Mouse (Mus musculus): ENCODE data around the gene Clec2i.
"Not testable (repeated sequence)": the region's sequence is repeated elsewhere in the genome, so short reads cannot be mapped to it uniquely, and the experiment has no call there.

Gene Clec2i

DNA sequence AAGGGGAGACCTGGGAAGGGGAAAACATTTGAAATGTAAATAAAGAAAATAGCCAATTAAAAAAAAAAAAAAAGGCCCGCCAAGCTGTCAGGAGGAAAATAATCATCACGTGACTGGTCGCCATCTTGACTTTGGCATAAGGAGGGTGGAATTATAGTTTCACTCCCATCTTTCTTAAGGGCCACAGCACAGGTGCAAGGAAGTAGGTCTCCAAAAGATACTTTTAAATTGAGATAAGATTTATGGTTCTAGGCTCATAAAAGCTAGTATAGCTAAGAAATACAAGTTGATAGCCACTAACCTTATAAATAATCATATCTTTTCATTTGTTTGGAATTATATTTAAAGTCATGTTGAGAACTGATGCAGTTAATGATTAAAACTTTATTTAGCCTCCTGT lies 32.5 kb upstream of the Clec2i start:
- no peak for DNase-seq (ENCODE audit: low spot score)

DNA sequence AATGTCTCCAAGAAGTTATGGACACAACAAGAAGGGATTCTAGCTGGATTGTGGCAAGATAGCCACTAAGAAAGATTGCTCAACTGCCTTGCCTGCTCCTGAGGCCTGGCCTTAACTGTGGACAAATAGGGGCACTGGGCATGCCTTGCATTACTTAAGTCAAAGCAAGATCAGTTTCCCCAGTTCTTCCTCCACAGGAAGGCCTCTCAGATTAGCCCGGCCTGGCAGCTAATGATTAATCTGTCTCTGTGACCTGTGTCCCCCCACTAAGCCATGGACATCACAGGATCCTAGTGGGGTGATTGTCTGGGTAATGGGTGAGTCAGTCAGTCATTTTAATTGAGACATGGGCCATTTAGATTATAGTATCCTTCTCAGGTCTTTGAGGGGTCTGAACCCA lies 31.9 kb upstream of the Clec2i start:
- no peak for DNase-seq (ENCODE audit: low spot score)

DNA sequence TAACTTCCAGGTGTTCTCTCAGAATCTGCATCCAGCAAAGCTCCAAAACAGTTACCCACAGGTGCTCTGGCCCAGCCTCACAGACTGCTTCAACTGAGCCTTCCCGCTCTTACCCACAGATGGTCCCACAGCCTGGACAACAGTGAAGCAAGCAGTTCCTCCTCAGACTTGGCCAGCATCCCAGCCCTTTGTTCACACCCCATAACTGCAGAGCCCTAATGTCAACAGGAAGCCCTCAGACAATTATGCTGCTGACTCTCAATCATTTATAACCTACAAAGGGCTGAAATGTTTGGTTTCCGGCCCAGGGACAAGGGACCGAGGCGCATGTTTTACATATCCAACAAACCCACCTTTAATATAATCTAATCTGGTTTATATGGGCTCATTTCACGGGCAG lies 31.1 kb upstream of the Clec2i start:
- DNase-seq (ENCODE audit: low spot score) = no peak

DNA sequence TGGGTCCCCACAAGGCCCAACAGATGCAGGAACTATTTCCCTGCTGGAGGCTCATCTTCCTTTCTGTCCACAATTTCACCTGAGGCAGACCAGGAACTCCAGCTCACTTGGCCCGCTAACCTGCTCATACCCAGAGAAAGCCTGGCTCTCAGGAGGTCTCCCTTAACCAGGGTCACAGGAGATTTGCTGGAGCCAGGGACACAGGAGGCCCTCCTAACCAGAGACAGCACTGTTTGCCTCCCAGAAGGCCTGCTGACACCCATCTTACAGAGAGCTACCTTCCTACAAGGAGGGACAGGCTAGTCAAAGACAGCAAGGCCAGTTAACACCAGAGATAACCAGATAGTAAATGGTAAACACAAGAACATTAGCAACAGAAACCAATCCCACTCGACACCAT lies 29.4 kb upstream of the Clec2i start:
- DNase-seq (ENCODE audit: low spot score) = no peak

DNA sequence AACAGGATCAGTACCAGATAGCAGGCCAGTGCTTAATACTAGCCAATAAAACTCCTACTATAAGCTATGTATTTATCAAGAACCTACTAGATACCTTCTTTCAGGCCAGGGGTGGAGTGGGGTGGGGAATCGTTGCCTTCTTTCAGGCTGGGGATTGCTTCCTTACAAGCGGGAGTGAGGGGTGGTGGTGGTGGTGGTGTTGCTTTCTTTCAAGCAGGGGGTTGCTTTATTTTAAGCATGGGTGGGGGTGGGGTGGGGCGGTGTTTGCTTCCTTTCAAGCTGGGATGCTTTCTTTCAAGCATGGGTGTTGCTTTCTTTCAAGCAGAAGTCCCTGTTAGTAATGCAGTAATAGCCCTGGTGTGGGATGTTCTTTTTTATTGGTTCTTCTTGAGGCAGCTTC lies 18.5 kb upstream of the Clec2i start:
- no peak for DNase-seq (ENCODE audit: low spot score)

DNA sequence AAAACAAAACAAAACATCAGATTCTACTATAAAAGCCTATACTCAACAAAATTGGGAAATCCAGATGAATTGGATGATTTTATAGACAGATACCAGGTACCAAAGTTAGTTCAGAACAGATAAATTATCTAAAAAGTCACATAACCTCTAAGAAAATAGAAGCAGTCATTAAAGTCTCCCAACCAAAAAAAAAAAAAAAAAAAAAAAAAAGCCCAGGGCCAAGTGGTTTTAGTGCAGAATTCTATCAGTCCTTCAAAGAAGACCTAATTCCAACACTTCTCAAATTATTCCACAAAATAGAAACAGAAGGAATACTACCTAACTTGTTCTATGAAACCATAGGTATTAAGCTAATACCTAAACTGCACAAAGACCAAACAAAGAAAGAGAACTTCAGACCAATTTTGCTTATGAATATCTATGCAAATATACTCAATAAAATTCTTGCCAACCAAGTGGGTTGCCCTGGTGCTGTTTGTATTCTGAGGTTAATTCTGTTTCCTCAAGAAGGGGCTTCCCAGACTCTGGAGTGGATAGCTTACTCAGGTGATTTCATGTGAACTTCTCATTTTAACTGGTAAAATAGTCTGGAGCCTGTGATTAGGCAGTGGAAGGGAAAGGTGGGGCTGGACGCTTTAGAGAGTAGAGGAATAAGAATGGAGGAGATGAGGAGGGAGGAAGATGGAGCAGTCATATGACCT lies 15.3 kb upstream of the Clec2i start:
- DNase-seq (ENCODE audit: low spot score) = no peak

DNA sequence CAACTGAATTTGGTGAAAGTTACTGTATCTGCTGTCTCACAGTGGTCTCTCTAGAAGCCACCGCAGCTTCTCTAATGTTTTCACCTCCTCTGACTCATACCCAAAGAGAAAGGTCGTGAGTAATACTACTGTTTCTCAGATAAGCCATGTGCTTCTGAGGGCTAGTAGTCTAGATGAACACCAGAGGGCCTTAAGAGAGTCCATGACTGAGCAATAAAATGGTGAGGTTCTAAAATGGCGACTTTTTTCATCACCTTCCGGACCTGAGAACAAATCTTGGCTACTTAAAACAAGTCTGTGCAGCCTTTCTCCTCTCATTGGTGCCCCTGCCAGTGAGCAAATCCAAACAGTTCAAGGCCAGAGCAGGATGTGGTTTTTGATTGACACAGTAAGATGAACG lies 1.4 kb downstream of the Clec2i start:
- no peak for DNase-seq (ENCODE audit: low spot score)

DNA sequence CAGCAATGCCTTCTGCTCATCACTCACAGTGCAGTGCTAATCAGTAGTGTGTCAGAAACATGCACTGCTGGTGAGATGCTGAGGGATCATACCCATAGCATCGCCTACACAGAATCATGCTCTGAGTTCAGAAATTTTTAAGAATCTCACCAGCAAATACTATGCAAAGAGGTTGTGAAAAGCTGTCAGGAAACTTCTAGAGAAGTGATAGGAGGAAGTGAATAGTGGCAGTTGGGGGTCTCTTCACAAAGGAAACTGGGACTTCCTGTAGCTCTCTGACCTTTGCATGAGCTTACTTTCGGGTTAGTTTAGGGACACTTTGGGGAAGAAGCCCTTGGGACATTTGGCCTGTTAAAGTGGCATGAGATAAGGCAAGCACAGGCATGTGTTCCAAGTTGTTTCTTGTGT lies 3.6 kb downstream of the Clec2i start, which contains the start of gene BC035044:
BC035044 (minus strand) TSS at position 179 of the 408 bp plus-strand sequence.
- DNase-seq (ENCODE audit: low spot score) = no peak

DNA sequence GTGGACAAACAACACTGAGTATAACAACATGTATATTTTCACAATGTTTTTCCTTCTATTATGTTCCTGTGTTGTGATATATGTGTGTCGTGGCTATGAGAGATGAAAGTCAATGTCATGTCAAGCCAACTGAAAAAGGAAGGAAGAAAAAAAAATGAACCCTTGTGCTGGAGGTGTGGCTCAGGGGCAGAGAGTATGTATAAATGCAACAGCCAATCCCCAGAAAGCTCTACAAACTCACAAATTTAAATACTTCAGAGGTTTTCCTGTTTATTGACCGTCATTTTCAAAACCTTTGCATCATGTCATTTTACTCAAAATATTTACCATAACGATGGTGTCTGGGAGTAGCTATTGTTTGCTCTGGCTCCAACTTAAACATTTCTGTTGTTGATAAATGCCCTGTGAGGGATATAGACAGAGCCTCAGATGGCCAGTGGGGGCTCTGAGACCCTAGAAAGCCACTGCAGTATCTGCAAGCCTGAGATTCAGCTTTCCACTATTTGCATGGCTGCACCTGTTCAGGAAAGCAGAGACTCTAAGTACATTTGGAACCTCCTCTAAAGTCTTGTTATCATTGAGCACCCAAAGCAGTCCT lies 8.1 kb downstream of the Clec2i start:
- no peak for DNase-seq (ENCODE audit: low spot score)

DNA sequence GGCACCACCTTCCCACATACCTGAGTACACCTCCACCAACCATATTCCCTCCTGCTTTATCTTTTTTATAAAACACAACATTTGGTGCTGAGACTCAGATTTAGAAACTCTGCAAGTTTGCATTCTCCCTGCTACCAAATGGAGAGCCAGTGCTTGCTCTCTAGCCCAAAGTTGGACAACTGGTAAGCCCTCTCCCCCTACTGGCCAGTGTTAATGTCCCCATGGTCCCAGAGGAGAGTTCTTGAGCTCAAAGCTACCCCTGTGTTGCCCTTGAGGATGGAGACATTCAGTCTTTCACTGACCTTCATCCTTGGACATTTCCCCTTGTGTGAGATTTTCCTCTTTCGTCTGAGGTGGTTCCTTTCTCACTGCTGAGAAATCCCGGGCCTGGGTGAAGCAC lies 12.7 kb downstream of the Clec2i start:
- no peak for DNase-seq (ENCODE audit: low spot score)

DNA sequence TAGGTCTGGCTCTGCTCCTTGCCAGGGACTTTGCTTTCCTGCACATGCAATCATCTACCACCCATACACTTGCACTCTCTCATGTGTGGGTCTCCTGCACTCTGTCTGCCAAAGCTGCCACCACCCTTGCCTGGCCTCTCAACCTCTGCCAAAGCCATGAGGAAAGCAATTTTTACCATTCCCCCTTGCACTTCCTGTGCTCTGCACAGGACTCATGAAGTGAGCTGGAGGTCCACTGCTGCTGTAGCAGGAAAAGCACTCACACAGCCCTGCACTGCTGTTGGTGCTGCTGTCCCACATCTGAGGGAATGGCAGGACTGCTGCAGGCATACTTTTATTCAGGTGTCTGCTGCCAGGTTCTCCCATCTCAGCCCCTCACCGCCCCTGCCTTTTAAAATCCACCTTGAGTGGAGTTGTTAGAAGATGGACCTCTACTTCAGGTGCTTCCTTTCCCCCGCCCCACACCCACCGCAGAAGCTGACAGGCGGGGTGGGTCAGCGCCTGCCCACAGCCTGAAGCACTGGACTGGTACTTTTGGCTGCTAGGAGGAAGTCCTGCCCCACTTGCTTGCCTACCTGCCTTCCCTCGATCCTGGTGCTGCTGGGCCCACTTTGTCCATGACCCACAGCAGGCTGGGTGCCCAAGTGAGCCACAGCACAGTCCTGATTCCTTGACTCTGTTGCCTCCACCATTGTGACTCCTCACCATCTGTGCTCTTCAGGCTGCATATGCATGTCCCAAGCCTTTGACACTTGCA lies 13.6 kb downstream of the Clec2i start:
- DNase-seq (ENCODE audit: low spot score) = not testable (repeated sequence)

DNA sequence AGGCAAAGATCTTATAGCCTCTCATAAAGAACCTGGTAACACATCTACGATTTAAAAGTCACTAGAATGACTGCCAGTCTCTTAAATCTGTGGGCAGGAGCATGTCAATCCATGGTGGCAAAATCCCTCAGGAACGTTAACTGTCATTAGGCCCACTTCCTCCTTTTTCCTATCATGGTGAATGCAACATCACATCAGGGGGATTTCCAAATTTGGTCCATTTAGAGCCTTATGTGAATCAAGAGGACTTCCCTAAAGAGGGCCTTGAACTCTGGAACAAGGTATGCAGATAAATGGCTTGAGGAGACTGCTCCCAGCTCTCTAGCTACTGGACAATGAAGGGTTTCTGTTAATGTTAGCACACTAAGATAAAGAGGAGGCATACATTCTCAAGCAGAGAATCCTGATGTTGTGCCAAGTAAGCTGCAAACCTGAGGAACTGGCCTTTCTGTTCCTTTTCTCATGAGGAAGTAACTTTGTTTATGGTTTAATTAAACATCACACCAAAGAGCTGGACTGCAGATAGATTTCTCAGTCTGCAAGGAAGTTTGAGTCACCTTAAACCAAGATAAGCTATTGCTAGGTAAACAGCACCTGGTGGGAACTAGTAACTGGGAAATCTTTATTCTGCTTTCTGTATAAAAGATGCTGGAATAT lies 26.3 kb downstream of the Clec2i start:
- DNase-seq (ENCODE audit: low spot score) = no peak

DNA sequence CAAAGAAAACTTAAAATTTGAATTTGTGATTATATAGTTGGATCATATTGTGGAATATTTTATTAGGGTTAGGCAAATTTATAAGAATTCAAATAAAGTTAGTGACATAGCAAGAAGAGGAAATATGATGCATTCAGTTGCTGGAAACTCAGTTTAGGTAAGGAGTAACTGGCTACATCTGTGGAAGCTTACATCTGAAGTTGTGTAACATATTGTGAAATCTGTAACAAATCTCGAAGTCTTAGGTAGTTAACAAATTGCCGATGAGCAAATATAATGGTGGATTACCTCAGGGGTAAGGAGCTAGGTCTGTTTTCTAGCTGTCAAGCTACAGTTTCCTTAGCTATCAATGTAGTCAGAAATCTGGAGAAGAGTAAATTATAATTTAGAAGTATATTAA lies 29.9 kb downstream of the Clec2i start:
- DNase-seq (ENCODE audit: low spot score) = no peak

DNA sequence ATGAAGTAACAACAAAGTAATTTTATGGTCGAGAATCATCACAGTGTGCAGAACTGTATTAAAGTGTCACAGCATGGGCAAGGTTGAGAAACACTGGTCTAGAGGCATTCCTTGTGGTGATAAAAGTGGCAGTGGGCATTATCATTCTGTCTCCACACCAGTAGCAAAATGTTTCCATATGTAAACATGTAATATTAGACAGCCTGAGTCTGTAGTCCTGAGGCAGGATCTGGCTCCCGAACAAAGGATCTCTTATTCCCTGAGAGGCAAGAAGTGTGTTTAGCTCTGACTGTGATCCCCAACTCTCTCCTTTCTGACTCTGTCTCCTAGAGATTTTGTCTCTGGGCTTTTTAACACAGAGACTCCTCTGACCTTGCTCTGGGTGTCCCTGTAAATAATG lies 45.7 kb downstream of the Clec2i start:
- DNase-seq (ENCODE audit: low spot score) = no peak

DNA sequence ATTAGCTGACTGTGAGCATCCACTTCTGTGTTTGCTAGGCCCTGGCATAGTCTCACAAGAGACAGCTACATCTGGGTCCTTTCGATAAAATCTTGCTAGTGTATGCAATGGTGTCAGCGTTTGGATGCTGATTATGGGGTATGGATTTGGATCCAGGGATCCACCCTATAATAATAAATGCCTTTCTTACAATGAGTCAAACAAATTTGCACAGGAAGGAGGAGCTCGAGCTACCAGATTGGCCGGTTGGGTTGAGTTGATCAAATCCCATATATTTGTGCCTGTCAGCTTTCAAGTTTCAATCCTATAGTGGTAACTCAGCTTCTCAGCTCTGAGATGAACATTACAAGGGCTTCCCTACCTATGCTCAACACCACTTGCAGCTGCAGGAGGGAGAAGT lies 46.7 kb downstream of the Clec2i start, which contains the start of gene Clec2g:
Clec2g (plus strand) TSS at position 301 of the 400 bp plus-strand sequence.
- not testable (repeated sequence) for DNase-seq (ENCODE audit: low spot score)

DNA sequence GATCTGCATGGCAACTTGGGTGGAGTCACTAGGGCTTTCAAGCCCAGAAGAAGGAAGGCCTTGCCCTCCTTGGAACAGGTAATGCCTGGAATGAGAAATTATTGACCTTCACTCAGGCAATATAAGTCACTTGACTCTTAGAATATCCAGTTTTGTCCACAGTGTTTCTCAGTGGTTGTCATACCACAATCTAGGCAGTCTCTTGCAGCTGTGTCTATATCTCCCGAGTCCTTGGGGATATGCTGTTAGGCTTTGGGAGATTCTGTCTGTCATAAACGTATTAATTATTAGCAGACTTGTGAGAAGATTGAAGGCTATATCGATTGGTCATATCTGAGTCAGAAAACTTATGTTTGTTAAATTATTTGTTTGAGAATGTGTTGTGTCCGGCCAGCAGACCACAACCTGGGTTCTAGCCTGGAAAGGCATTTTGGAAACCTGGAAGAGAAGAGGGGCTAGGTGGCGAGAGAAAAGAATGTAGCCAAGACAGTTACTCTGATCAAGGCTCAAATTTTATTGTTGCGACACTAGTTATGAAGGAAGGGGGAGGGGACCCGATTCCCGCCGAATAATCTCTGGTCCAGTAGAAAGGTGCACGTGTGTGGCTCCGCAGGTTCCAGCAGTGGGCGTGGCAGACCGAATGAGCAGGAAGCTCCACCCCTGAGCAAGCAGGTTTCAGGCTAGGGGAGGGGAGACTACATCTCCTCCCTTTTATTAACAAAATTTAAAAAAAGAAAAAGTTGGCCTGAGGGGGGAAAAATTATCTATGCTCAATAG lies 48.7 kb downstream of the Clec2i start:
- not testable (repeated sequence) for DNase-seq (ENCODE audit: low spot score)

DNA sequence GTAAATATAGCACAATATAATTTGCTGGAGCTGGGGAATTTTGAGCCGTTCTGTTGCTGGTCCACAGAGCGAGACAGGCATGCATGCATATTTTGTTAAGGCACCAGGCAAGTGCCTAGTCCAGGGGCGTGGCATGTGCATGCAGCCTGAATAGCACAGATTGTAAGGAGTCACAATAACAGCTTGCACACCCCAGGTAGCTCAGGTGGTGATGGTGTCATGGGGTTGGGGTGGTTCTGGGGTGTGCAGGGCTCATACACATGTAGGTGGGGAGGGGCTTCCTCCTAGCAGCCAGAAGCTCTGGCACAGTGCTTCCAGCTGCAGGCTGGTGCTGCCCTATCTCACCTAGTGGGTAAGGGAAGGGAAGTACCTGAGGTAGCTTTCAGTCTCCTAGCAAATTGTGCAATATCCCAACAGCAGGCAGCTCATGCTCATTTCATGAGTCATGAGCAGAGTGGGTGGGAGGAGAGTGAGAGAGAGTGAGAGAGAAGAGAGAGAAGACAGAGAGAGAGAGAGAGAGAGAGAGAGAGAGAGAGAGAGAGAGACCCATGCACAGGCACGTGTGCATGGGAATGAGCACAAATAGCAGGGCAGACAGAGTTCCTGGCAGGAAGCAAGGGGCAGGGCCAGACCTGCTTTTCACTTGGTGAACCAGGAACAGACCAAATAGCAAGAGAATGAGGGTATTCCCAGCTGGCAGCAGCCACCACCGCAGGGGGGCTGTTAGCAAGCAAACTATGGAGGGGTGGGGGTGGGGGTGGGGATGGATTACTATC lies 54.4 kb downstream of the Clec2i start:
- no peak for DNase-seq (ENCODE audit: low spot score)

DNA sequence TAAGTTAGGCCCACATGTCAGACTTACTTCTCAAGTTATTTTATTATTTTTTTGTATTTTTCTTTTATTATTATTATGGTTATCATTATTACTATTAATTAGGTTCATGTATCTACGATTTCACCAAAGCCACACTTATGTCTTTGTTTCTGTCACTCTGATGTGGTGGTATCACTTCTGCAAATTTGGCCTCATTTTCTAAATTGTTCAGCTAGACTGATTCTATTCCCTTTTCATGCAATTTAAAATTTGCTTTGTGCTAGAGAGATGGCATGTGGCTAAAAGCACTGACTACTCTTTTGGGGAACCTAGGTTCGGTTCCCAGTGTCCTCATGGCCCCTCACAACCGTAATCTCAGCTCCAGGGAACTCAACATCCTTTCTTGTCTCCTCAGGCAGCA lies 58.2 kb downstream of the Clec2i start:
- DNase-seq (ENCODE audit: low spot score) = no peak
